Mouse (Mus musculus): ENCODE measurements around the gene Coro6. TPM values are rescaled to one million over a fixed set of nuclear protein-coding genes. Genes with fewer than 3 reads are reported as not detected.

The Coro6 gene
- polyA plus RNA-seq, 1 experiment from 2014 or later = 0.22 TPM

DNA sequence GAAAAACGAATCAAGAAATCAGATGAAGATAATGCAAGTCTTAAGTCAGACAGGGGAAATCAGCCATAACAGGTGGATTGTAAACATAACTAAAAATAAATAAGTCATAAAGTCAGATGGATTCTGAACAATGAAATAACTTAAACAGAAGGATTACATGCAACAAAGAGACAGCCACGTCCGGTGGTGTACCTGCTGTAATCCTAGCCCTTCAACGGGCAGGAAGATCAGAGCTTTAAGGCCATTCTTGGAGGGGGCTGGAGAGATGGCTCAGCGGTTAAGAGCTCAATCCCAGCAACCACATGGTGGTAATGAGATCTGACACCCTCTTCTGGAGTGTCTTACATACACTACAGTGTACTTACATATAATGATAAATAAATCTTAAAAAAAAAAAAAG lies 49.1 kb downstream of the Coro6 start:
- H3K9me3 ChIP-seq (ENCODE audit: low read depth, low read length) = no peaks in the 10 kb centered on the region
- peaks cover 32% of the 10 kb centered on the region for H3K4me1 ChIP-seq (ENCODE audit: insufficient read depth)
- H3K9ac ChIP-seq = no peak overlapping the region
- WGBS = 72% methylated on average over 5 of the region's 5 CpGs
- DNase-seq (no peak), ATAC-seq (ENCODE audit: insufficient read depth) (no peak)
- no peak overlapping the region for H3K27ac ChIP-seq (ENCODE audit: low read depth)
- TF ChIP-seq CTCF (IDR thresholded peaks at IDR 0.05; ENCODE audit: low read depth) = no peak
- H3K27me3 ChIP-seq (ENCODE audit: insufficient read depth, low read length) = peaks cover 13% of the 10 kb centered on the region
- no peak overlapping the region for H3K4me3 ChIP-seq (ENCODE audit: low read depth, low read length)
- peak overlapping the region; percentile 94 for H3K4me2 ChIP-seq
- H3K36me3 ChIP-seq (ENCODE audit: insufficient read depth) = peaks cover 35% of the 10 kb centered on the region

DNA sequence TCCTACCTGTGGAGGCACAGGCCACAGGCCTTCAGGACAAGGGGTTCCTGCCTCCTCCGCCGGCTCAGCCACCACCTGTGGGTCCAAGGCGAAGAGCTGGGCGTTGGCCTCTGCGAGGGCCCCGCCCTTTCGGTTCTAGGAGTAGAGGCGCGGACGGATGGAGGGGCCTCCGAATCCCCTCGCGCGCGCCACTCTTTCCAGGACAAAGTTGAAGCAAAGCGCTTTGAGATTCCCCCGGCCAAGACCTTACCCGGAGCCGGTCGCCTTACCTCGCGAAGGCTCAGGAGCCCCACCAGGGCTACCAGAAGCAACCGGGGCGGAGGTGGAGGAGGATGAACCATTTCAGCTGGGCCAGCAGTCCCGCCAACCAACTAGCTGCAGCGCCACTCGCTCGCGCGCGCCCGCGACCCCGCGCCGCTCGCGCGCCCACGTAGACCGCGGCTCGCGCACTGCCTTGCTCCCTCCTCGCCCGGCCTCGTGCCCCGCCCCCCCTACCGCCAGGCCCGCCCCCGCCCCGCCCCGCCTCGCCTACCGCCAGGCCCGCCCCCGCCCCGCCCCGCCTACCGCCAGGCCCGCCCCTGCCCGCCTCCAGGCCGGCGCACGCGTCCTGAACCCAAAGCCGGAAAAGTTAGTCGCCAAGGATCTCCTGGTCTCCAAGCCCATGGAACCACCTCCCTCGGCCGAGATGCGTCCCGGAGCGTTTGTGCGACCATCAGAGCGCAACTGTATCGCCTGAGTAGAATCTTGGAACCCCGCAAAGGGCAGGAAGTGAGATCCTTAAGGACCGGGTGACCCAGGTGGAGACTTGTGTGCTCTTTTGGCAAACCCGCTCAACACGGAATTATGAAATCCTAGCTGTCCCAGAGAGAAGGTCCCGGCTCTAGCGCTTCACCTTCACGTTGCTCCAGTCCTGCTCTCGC lies 50.9 kb downstream of the Coro6 start:
- ATAC-seq (ENCODE audit: insufficient read depth) (peak; percentile 59), DNase-seq (peak; percentile 94)
- Histone ChIP-seq H3K9me3 (ENCODE audit: low read depth, low read length) (no peaks in the 10 kb centered on the region), H3K27ac (ENCODE audit: low read depth) (peak overlapping the region; percentile 85), H3K9ac (peak overlapping the region; percentile 72), H3K4me1 (ENCODE audit: insufficient read depth) (peaks cover 32% of the 10 kb centered on the region), H3K4me3 (ENCODE audit: low read depth, low read length) (peak overlapping the region; percentile 71), H3K27me3 (ENCODE audit: insufficient read depth, low read length) (peaks cover 17% of the 10 kb centered on the region), H3K4me2 (peak overlapping the region; percentile 94), H3K36me3 (ENCODE audit: insufficient read depth) (peaks cover 19% of the 10 kb centered on the region)
- no peak for TF ChIP-seq CTCF (IDR thresholded peaks at IDR 0.05; ENCODE audit: low read depth)
- under 1% methylated on average over 66 of the region's 84 CpGs for WGBS

DNA sequence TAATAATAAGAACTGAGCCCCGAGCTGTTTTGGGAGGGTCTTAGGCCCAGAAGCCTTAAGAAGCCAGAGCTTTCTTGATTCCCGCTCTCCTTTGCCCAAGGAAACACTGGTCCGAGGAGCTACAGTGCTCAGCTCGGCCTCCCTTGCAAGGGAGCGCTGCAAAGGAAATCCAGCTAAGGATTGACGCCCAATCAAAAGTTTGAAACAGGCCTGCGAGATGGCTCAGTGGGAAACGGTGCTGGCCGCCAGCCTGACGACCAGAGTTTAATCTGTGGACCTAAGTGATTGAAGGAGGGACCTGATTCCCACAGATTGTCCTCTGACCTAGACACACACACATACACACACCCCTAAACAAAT lies 51.6 kb downstream of the Coro6 start:
- H3K9me3 ChIP-seq (ENCODE audit: low read depth, low read length) = no peaks in the 10 kb centered on the region
- 5% methylated on average over 10 of the region's 10 CpGs for WGBS

DNA sequence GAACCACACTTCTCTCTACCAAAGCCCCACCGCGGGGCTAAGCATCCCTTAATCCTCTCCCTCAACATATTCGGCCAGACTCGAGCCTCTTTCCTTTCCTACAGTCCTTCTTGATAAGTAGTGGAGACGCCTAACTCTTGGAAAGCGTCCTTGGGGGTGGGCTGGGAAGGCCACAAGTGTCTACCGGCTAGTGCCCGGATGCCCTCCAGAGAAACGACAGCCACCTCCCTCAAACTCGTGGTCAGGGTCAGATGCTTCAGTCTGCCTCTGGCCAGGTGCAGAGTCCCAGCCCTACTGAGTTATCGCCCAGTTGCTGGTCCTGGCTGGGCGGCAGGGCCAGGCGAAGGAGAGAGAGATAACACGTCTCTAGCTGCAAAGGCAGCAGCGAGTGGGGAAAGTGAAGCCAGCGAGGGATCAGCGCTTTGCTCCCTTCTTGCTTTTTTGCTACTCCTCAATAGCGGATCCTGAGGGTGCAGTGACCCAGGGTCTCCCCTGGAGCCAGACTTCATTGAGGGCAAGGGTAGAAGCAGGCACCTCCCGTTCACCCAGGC lies 52.1 kb downstream of the Coro6 start:
- DNase-seq (peak; percentile 41), ATAC-seq (ENCODE audit: insufficient read depth) (peak; percentile 4; the same call in 1 of the 2 replicates)
- peaks cover 12% of the 10 kb centered on the region; the same call in 1 of the 2 replicates for H3K36me3 ChIP-seq (ENCODE audit: insufficient read depth)
- peak overlapping the region; percentile 49; the same call in 1 of the 2 replicates for H3K9ac ChIP-seq
- no peaks in the 10 kb centered on the region for H3K9me3 ChIP-seq (ENCODE audit: low read depth, low read length)
- peaks cover 17% of the 10 kb centered on the region for H3K27me3 ChIP-seq (ENCODE audit: insufficient read depth, low read length)
- H3K4me2 ChIP-seq = peak overlapping the region; percentile 94
- peak overlapping the region; percentile 48 for H3K4me3 ChIP-seq (ENCODE audit: low read depth, low read length)
- peaks cover 27% of the 10 kb centered on the region for H3K4me1 ChIP-seq (ENCODE audit: insufficient read depth)
- WGBS = 9% methylated on average over 19 of the region's 19 CpGs
- no peak overlapping the region for H3K27ac ChIP-seq (ENCODE audit: low read depth)
- TF ChIP-seq CTCF (IDR thresholded peaks at IDR 0.05; ENCODE audit: low read depth) = no peak

More for the DNA sequence above, 51.6 kb downstream of the Coro6 start:
- ATAC-seq (ENCODE audit: insufficient read depth) = peak; percentile 1; the same call in 1 of the 2 replicates
- H3K4me2 ChIP-seq = peak overlapping the region; percentile 94
- peak overlapping the region; percentile 68 for H3K27ac ChIP-seq (ENCODE audit: low read depth)
- DNase-seq = peak; percentile 46
- peak overlapping the region; percentile 56 for H3K9ac ChIP-seq
- H3K36me3 ChIP-seq (ENCODE audit: insufficient read depth) = peaks cover 16% of the 10 kb centered on the region
- no peak for TF ChIP-seq CTCF (IDR thresholded peaks at IDR 0.05; ENCODE audit: low read depth)
- peak overlapping the region; percentile 71 for H3K4me3 ChIP-seq (ENCODE audit: low read depth, low read length)
- peaks cover 17% of the 10 kb centered on the region for H3K27me3 ChIP-seq (ENCODE audit: insufficient read depth, low read length)
- peaks cover 27% of the 10 kb centered on the region for H3K4me1 ChIP-seq (ENCODE audit: insufficient read depth)

DNA sequence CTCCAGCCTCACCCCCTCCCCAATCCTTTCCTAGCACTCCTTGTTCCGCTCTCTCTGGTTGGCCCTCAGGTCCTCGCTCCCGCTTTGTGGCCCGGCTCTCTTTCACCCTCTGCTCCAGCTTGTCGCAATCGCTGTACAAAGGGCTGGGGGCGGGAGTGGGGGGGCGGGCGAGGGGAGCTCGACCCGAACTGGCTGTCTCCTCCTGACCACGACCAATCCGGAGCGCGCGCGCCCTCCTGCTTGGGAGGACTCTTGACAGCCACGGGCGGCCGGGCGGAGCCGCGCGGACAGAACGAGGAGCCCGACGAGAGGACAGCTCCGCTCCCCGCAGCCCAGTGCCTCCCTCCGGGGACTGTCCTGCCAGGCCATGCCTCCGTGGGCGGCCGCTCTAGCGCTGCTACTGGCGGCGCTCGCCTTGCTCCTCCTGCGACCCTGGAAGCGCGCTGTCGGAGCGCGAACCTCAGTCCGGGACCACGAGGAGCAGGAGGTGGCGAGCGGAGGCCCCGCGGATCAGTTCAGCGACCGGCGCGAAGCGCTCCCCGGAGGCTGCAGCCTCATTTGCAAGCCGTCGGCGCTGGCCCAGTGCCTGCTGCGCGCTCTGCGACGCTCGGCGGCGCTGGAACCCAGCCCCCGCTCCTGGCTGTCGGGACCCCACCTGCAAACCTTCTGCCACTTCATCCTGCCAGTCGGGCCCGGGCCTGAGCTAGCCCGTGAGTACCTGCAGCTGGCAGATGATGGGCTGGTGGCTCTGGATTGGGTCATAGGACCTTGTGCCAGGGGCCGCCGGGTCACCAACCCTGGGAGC lies 52.8 kb downstream of the Coro6 start, which contains the start of gene Abhd15:
Abhd15 (plus strand) TSS at position 290 of the 805 bp plus-strand sequence.
- WGBS = under 1% methylated on average over 71 of the region's 72 CpGs
- Histone ChIP-seq H3K4me2 (peak within 1 kb of the TSS; percentile 94), H3K9ac (peak within 1 kb of the TSS; percentile 49), H3K4me1 (ENCODE audit: insufficient read depth) (peaks cover 27% of the 10 kb centered on the region), H3K36me3 (ENCODE audit: insufficient read depth) (peaks cover 8% of the 10 kb centered on the region; the same call in 1 of the 2 replicates), H3K9me3 (ENCODE audit: low read depth, low read length) (no peaks in the 10 kb centered on the region), H3K4me3 (ENCODE audit: low read depth, low read length) (peak within 1 kb of the TSS; percentile 71), H3K27ac (ENCODE audit: low read depth) (peak within 1 kb of the TSS; percentile 68; the same call in 1 of the 2 replicates), H3K27me3 (ENCODE audit: insufficient read depth, low read length) (peaks cover 17% of the 10 kb centered on the region)
- DNase-seq (peak; percentile 88), ATAC-seq (ENCODE audit: insufficient read depth) (peak; percentile 62)
- no peak for TF ChIP-seq CTCF (IDR thresholded peaks at IDR 0.05; ENCODE audit: low read depth)

DNA sequence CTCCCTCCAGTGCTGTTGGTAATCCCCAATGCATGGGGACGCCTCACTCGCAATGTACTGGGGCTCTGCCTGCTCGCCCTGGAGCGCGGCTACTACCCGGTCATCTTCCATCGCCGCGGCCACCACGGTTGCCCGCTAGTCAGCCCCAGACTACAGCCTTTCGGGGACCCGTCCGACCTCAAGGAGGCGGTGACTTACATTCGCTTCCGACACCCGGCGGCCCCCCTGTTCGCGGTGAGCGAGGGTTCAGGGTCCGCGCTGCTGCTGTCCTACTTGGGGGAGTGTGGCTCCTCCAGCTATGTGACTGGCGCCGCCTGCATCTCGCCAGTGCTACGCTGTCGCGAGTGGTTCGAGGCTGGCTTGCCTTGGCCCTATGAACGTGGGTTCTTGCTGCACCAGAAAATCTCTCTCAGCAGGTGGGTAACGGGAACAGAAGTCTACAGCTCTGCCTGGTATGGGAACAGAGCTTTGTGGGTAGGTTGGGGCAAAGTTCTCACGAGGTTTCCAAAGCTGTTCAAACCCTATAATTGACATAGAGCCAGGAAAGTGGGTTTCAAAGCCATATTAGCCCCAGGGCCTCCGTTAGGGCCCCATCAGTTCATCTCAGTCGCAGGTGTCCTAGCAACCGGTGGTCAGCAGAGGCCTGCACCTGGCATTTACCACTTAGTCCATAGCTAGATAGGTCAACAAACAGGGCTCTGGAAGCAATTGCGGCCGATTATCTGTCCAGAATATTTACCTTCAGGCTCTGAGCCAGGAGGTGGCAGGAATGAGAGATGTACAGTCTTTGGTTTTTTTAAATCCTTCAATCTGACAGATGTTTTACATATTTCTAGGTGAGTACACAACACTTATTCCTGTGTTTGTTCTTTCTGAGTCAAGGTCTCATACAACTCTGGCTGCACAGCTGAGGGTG lies 53.7 kb downstream of the Coro6 start, which contains the start of gene Trp53i13:
Trp53i13 (minus strand) TSS at position 344 of the 916 bp plus-strand sequence.
- H3K4me1 ChIP-seq (ENCODE audit: insufficient read depth) = peaks cover 27% of the 10 kb centered on the region
- H3K36me3 ChIP-seq (ENCODE audit: insufficient read depth) = no peaks in the 10 kb centered on the region
- ATAC-seq (ENCODE audit: insufficient read depth) (no peak), DNase-seq (peak; percentile 31)
- peaks cover 17% of the 10 kb centered on the region for H3K27me3 ChIP-seq (ENCODE audit: insufficient read depth, low read length)
- H3K27ac ChIP-seq (ENCODE audit: low read depth) = no peak within 1 kb of the TSS
- H3K4me2 ChIP-seq = peak within 1 kb of the TSS; percentile 94
- no peak for TF ChIP-seq CTCF (IDR thresholded peaks at IDR 0.05; ENCODE audit: low read depth)
- WGBS = 6% methylated on average over 39 of the region's 39 CpGs
- peak within 1 kb of the TSS; percentile 48 for H3K4me3 ChIP-seq (ENCODE audit: low read depth, low read length)
- H3K9ac ChIP-seq = peak within 1 kb of the TSS; percentile 49
- no peaks in the 10 kb centered on the region for H3K9me3 ChIP-seq (ENCODE audit: low read depth, low read length)
